Mouse (Mus musculus): ENCODE results near the gene Prkn. TPM values are rescaled to one million over a fixed set of nuclear protein-coding genes. Genes with fewer than 3 reads are reported as not detected.

Prkn gene
- total RNA-seq, 4 experiments from 2014 or later, result 12.0 to 26.3 (median 18.2) TPM

- no peak for DNase-seq
Measured at GRCm38 (mm10) chr17:11996311-11996710, 1156.1 kb downstream of the Prkn start.

GRCm38 (mm10) chr17:12000285-12000684 lies 1160.1 kb downstream of the Prkn start:
- DNase-seq, result no peak

GRCm38 (mm10) chr17:12021326-12021725 lies 1181.1 kb downstream of the Prkn start:
- no peak for DNase-seq

- DNase-seq, result no peak
Measured at GRCm38 (mm10) chr17:12029362-12029761, 1189.2 kb downstream of the Prkn start.

- DNase-seq, result no peak
Measured at GRCm38 (mm10) chr17:12029921-12030461, 1189.8 kb downstream of the Prkn start.

GRCm38 (mm10) chr17:12030556-12031160 lies 1190.5 kb downstream of the Prkn start:
- no peak for DNase-seq

GRCm38 (mm10) chr17:12031203-12031942 lies 1191.2 kb downstream of the Prkn start:
- no peak for DNase-seq

- DNase-seq, result no peak
Measured at GRCm38 (mm10) chr17:12032014-12032791, 1192.0 kb downstream of the Prkn start.

- no peak for DNase-seq
Measured at GRCm38 (mm10) chr17:12035386-12035785, 1195.2 kb downstream of the Prkn start.

- no peak for DNase-seq
Measured at GRCm38 (mm10) chr17:12036205-12036604, 1196.0 kb downstream of the Prkn start.

- no peak for DNase-seq
Measured at GRCm38 (mm10) chr17:12037065-12037464, 1196.9 kb downstream of the Prkn start.

GRCm38 (mm10) chr17:12037574-12037973 lies 1197.4 kb downstream of the Prkn start:
- no peak for DNase-seq

- DNase-seq, result no peak
Measured at GRCm38 (mm10) chr17:12038499-12038898, 1198.3 kb downstream of the Prkn start.

GRCm38 (mm10) chr17:12039188-12039587 lies 1199.0 kb downstream of the Prkn start:
- DNase-seq, result peak; percentile 66

GRCm38 (mm10) chr17:12039922-12040321 lies 1199.7 kb downstream of the Prkn start:
- DNase-seq, result no peak

- no peak for DNase-seq
Measured at GRCm38 (mm10) chr17:12040546-12040945, 1200.4 kb downstream of the Prkn start.

GRCm38 (mm10) chr17:12041091-12041655 lies 1201.0 kb downstream of the Prkn start:
- DNase-seq, result no peak

GRCm38 (mm10) chr17:12042561-12043256 lies 1202.5 kb downstream of the Prkn start:
- no peak for DNase-seq

- no peak for DNase-seq
Measured at GRCm38 (mm10) chr17:12044222-12044621, 1204.0 kb downstream of the Prkn start.

GRCm38 (mm10) chr17:12045861-12046273 lies 1205.7 kb downstream of the Prkn start:
- DNase-seq, result no peak

GRCm38 (mm10) chr17:12047032-12047431 lies 1206.8 kb downstream of the Prkn start:
- no peak for DNase-seq

- no peak for DNase-seq
Measured at GRCm38 (mm10) chr17:12047523-12047922, 1207.3 kb downstream of the Prkn start.
